Comparison of ENCODE assay signal across 8 mouse cellular contexts in genomic region chr8:120598579-120598978, GRCm38 (mm10). TPM values are rescaled to one million over a fixed set of nuclear protein-coding genes. Genes with fewer than 3 reads are reported as not detected.
DNase-seq lines count a peak whose midpoint lies in the region; ATAC-seq lines count a peak whose summit lies in the region.

No protein-coding gene starts in this region.

- ATAC-seq in cerebellum, adult (ENCODE audit: insufficient number of reproducible peaks, low FRiP score, low TSS enrichment), result peak; percentile 71; the same call in 1 of the 2 replicates
- ATAC-seq in midbrain, embryonic 16.5 days, result peak; percentile 38; the same call in 1 of the 2 replicates
- no peak for ATAC-seq in activated CD4-positive, CD25-positive, alpha-beta regulatory T cell, adult 4 months

- H3K27me3 ChIP-seq in midbrain, embryonic 16.5 days (ENCODE audit: control insufficient read depth, insufficient read depth, low read depth, low read length), result no peaks in the 10 kb centered on the region

- H3K9ac ChIP-seq in midbrain, embryonic 16.5 days (ENCODE audit: low read depth, low read length), result no peak overlapping the region

- H3K4me3 ChIP-seq in midbrain, embryonic 16.5 days (ENCODE audit: low read depth, low read length), result no peak overlapping the region

- 31% methylated on average over 24 of the region's 24 CpGs for WGBS in midbrain, embryonic 16.5 days

- no peaks in the 10 kb centered on the region for H3K9me3 ChIP-seq in midbrain, embryonic 16.5 days (replicated peaks; ENCODE audit: control insufficient read depth, low read length, poor library complexity, severe bottlenecking)

- H3K36me3 ChIP-seq in midbrain, embryonic 16.5 days (ENCODE audit: control insufficient read depth, insufficient read depth, low read length), result no peaks in the 10 kb centered on the region

- H3K4me2 ChIP-seq in midbrain, embryonic 16.5 days (ENCODE audit: low read length), result no peak overlapping the region; the same call in 1 of the 2 replicates

- intact Hi-C loops in heart, postnatal 25 days (cut with DNase I), result loop anchor here (5.0 kb wide), 1 partner anchor 421 kb away; the partner anchor contains the start of gene Fam92b

- peak; percentile 96 for DNase-seq in heart, adult 11 months
- DNase-seq in heart, postnatal 25 days (ENCODE audit: low spot score), result no peak
- peak; percentile 75 to 84 for DNase-seq in frontal cortex, postnatal 10 days (ENCODE audit: low spot score in 2 of 2)
- peak; percentile 89 for DNase-seq in layer of hippocampus, adult 11-12 months (ENCODE audit: low spot score)
- DNase-seq in natural killer cell, adult 2 months (ENCODE audit: low spot score in 2 of 2), result no peak

- no peak overlapping the region for H3K27ac ChIP-seq in midbrain, embryonic 16.5 days (ENCODE audit: low read length)

- peaks cover 6% of the 10 kb centered on the region; the same call in 1 of the 2 replicates for H3K4me1 ChIP-seq in midbrain, embryonic 16.5 days (ENCODE audit: control insufficient read depth, insufficient read depth, low read length)

RNA-seq across cellular contexts. Expression of gene Gins2, which starts 9.5 kb away (rescaled TPM):
- total RNA-seq in heart, postnatal 25 days (2021), result 1 to 10 TPM; 1.2 to 1.5 TPM
- 10.7 and 13.3 TPM in 2 replicates for polyA plus RNA-seq in midbrain, embryonic 16.5 days (2015; fragmentation: Nextera tagmentation; extraction: Ambion mirVana)
- 10 to 100 TPM; 19.3 to 30.4 TPM for polyA plus RNA-seq in activated CD4-positive, CD25-positive, alpha-beta regulatory T cell, adult 4 months (2017; shearing (Covaris generic))

RNA-seq across cellular contexts. Expression of gene 1190005I06Rik, which starts 48.9 kb away (rescaled TPM):
- total RNA-seq in heart, postnatal 25 days (2021), result 1 to 10 TPM; 2.3 to 3.4 TPM
- 18.2 and 22.2 TPM in 2 replicates for polyA plus RNA-seq in midbrain, embryonic 16.5 days (2015; fragmentation: Nextera tagmentation; extraction: Ambion mirVana)
- not detected for polyA plus RNA-seq in activated CD4-positive, CD25-positive, alpha-beta regulatory T cell, adult 4 months (2017; shearing (Covaris generic))

Comparison
In these comparisons a context has a peak if more than half of its experiments do, and no peak if none do; other contexts are left out.
1. DNase-seq: peak in heart, adult 11 months (single experiment), frontal cortex, postnatal 10 days (2 of 2) and layer of hippocampus, adult 11-12 months (single experiment); none in heart, postnatal 25 days (single experiment) and natural killer cell, adult 2 months (0 of 2).
2. RNA of gene 1190005I06Rik, which starts 48.9 kb away (polyA plus RNA-seq): 18.2 to 22.2 TPM in midbrain, embryonic 16.5 days; not detected in activated CD4-positive, CD25-positive, alpha-beta regulatory T cell, adult 4 months; every median in the first group is over 10 times any median in the second.